Mouse (Mus musculus) lung, postnatal 0 days (tissue): ENCODE measurements around the gene Tuba1b.

Experiments used
- CTCF ChIP-seq: IDR thresholded peaks from 2 replicates; pipeline ENCODE4 v1.5.1; 2016; ENCODE audit warnings: antibody characterized with exemption, mild to moderate bottlenecking
- EP300 ChIP-seq: IDR thresholded peaks from 2 replicates; pipeline ENCODE4 v1.6.1; 2016; ENCODE audit warnings: antibody characterized with exemption, mild to moderate bottlenecking, control low read depth

DNA sequence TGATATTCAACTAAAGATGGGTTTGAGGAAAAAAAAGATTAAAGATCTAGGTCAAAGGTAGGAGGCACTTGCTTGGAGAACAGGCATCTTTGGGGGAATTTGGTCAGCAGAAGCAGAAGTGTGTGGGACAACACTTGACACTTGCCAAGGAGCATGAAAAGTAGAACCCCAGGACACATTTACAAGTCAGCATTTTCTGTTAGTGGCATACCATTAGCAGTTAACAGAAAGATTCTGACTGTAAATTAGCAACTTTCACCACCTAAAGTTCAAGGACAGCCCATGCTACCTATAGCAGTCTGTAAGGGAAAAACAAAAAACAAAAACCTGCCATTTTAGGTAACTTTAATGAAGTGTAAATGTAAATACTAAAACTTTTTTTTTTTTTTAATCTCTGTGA lies 14.0 kb upstream of the Tuba1b start:
- TF ChIP-seq EP300 (no peak), CTCF (no peak)
